Mouse (Mus musculus) adrenal gland, adult (tissue): ENCODE measurements around the gene Arsk.

ENCODE experiments used
- DNase-seq, 2 experiments: peaks; one replicate each; pipeline ENCODE4 v3.0.0; 2022 to 2023; ENCODE audit warnings: low spot score in 1 of 2; ENCODE audit not compliant: inconsistent age in 2 of 2

Arsk gene

GRCm38 (mm10) chr13:76024588-76024987 is 73.9 kb downstream of the Arsk start:
- DNase-seq = no peak

GRCm38 (mm10) chr13:76021782-76022181 is 76.7 kb downstream of the Arsk start:
- peak in 1 of 2 experiments; percentile 34 for DNase-seq

GRCm38 (mm10) chr13:76018844-76019400 is 79.5 kb downstream of the Arsk start:
- peak; percentile 21 to 75 for DNase-seq

- peak; percentile 99 for DNase-seq
These were observed 80.3 kb downstream of the Arsk start, which contains the start of gene Rfesd for GRCm38 (mm10) chr13:76017974-76018843. Gene Rfesd, minus strand, starts transcription at chr13:76018719.

- DNase-seq = peak in 1 of 2 experiments; percentile 67
These were observed 81.0 kb downstream of the Arsk start for GRCm38 (mm10) chr13:76017465-76017864.

- no peak for DNase-seq
These were observed 83.9 kb downstream of the Arsk start for GRCm38 (mm10) chr13:76014511-76014910.
